Mouse (Mus musculus): ENCODE measurements around the gene Elmo1. TPM values are rescaled to one million over a fixed set of nuclear protein-coding genes. Genes with fewer than 3 reads are reported as not detected.

Elmo1 gene
- total and polyA plus RNA-seq, 2 experiments from 2014 or later, result 6.5 to 17.9 TPM

GRCm38 (mm10) chr13:20123975-20124374 lies 33.6 kb downstream of the Elmo1 start:
- Histone ChIP-seq H3K4me1 (ENCODE audit: control insufficient read depth, insufficient read depth) (no peaks in the 10 kb centered on the region), H3K27me3 (ENCODE audit: control insufficient read depth, insufficient read depth, low read length) (no peaks in the 10 kb centered on the region), H3K27ac (ENCODE audit: low read depth) (no peak overlapping the region), H3K4me3 (ENCODE audit: low read depth, low read length) (no peak overlapping the region), H3K4me2 (ENCODE audit: low read depth, low read length) (no peak overlapping the region), H3K9me3 (replicated peaks; ENCODE audit: control insufficient read depth, low read length) (no peaks in the 10 kb centered on the region), H3K36me3 (replicated peaks; ENCODE audit: control insufficient read depth, insufficient read depth, low read length) (no peaks in the 10 kb centered on the region), H3K9ac (replicated peaks; ENCODE audit: low read depth, low read length) (no peak overlapping the region)
- TF ChIP-seq EP300 (IDR thresholded peaks at IDR 0.05; ENCODE audit: low read depth) (no peak), CTCF (IDR thresholded peaks at IDR 0.05; ENCODE audit: low read depth) (no peak)
- 28% methylated on average over 3 of the region's 3 CpGs for WGBS
- DNase-seq (ENCODE audit: low spot score), result no peak
- ATAC-seq (ENCODE audit: insufficient read depth, low read depth), result no peak

GRCm38 (mm10) chr13:20124965-20125364 lies 34.6 kb downstream of the Elmo1 start:
- Histone ChIP-seq H3K27me3 (ENCODE audit: control insufficient read depth, insufficient read depth, low read length) (no peaks in the 10 kb centered on the region), H3K27ac (ENCODE audit: low read depth) (no peak overlapping the region), H3K4me1 (ENCODE audit: control insufficient read depth, insufficient read depth) (no peaks in the 10 kb centered on the region), H3K4me3 (ENCODE audit: low read depth, low read length) (no peak overlapping the region), H3K9me3 (replicated peaks; ENCODE audit: control insufficient read depth, low read length) (no peaks in the 10 kb centered on the region), H3K36me3 (replicated peaks; ENCODE audit: control insufficient read depth, insufficient read depth, low read length) (no peaks in the 10 kb centered on the region), H3K9ac (replicated peaks; ENCODE audit: low read depth, low read length) (no peak overlapping the region), H3K4me2 (ENCODE audit: low read depth, low read length) (no peak overlapping the region)
- 51% methylated on average over 7 of the region's 7 CpGs for WGBS
- DNase-seq (ENCODE audit: low spot score), result no peak
- no peak for ATAC-seq (ENCODE audit: insufficient read depth, low read depth)
- TF ChIP-seq CTCF (IDR thresholded peaks at IDR 0.05; ENCODE audit: low read depth) (no peak), EP300 (IDR thresholded peaks at IDR 0.05; ENCODE audit: low read depth) (no peak)

GRCm38 (mm10) chr13:20125845-20126244 lies 35.4 kb downstream of the Elmo1 start:
- H3K4me3 ChIP-seq (ENCODE audit: low read depth, low read length), result no peak overlapping the region
- no peak overlapping the region for H3K9ac ChIP-seq (replicated peaks; ENCODE audit: low read depth, low read length)
- no peak for ATAC-seq (ENCODE audit: insufficient read depth, low read depth)
- WGBS, result 85% methylated on average over 10 of the region's 10 CpGs
- H3K27me3 ChIP-seq (ENCODE audit: control insufficient read depth, insufficient read depth, low read length), result no peaks in the 10 kb centered on the region
- no peak overlapping the region for H3K4me2 ChIP-seq (ENCODE audit: low read depth, low read length)
- no peaks in the 10 kb centered on the region for H3K4me1 ChIP-seq (ENCODE audit: control insufficient read depth, insufficient read depth)
- no peak for DNase-seq (ENCODE audit: low spot score)
- no peak overlapping the region for H3K27ac ChIP-seq (ENCODE audit: low read depth)
- H3K36me3 ChIP-seq (replicated peaks; ENCODE audit: control insufficient read depth, insufficient read depth, low read length), result no peaks in the 10 kb centered on the region
- TF ChIP-seq CTCF (IDR thresholded peaks at IDR 0.05; ENCODE audit: low read depth) (no peak), EP300 (IDR thresholded peaks at IDR 0.05; ENCODE audit: low read depth) (no peak)
- H3K9me3 ChIP-seq (replicated peaks; ENCODE audit: control insufficient read depth, low read length), result no peaks in the 10 kb centered on the region

GRCm38 (mm10) chr13:20127553-20127952 lies 37.2 kb downstream of the Elmo1 start:
- no peaks in the 10 kb centered on the region for H3K36me3 ChIP-seq (replicated peaks; ENCODE audit: control insufficient read depth, insufficient read depth, low read length)
- WGBS, result 59% methylated on average over 4 of the region's 4 CpGs
- H3K4me1 ChIP-seq (ENCODE audit: control insufficient read depth, insufficient read depth), result no peaks in the 10 kb centered on the region
- no peak for TF ChIP-seq EP300 (IDR thresholded peaks at IDR 0.05; ENCODE audit: low read depth)
- TF ChIP-seq CTCF (IDR thresholded peaks at IDR 0.05; ENCODE audit: low read depth), result no peak
- ATAC-seq (ENCODE audit: insufficient read depth, low read depth) (no peak), DNase-seq (ENCODE audit: low spot score) (no peak)
- no peak overlapping the region for H3K27ac ChIP-seq (ENCODE audit: low read depth)
- H3K4me3 ChIP-seq (ENCODE audit: low read depth, low read length), result no peak overlapping the region
- H3K9me3 ChIP-seq (replicated peaks; ENCODE audit: control insufficient read depth, low read length), result no peaks in the 10 kb centered on the region
- no peak overlapping the region for H3K4me2 ChIP-seq (ENCODE audit: low read depth, low read length)
- no peaks in the 10 kb centered on the region for H3K27me3 ChIP-seq (ENCODE audit: control insufficient read depth, insufficient read depth, low read length)
- no peak overlapping the region for H3K9ac ChIP-seq (replicated peaks; ENCODE audit: low read depth, low read length)

- Histone ChIP-seq H3K4me1 (ENCODE audit: control insufficient read depth, insufficient read depth) (no peaks in the 10 kb centered on the region), H3K4me3 (ENCODE audit: low read depth, low read length) (no peak overlapping the region), H3K9ac (replicated peaks; ENCODE audit: low read depth, low read length) (no peak overlapping the region), H3K4me2 (ENCODE audit: low read depth, low read length) (no peak overlapping the region), H3K27me3 (ENCODE audit: control insufficient read depth, insufficient read depth, low read length) (no peaks in the 10 kb centered on the region), H3K9me3 (replicated peaks; ENCODE audit: control insufficient read depth, low read length) (no peaks in the 10 kb centered on the region), H3K36me3 (replicated peaks; ENCODE audit: control insufficient read depth, insufficient read depth, low read length) (no peaks in the 10 kb centered on the region), H3K27ac (ENCODE audit: low read depth) (no peak overlapping the region)
- TF ChIP-seq CTCF (IDR thresholded peaks at IDR 0.05; ENCODE audit: low read depth) (no peak), EP300 (IDR thresholded peaks at IDR 0.05; ENCODE audit: low read depth) (no peak)
- 56% methylated on average over 4 of the region's 4 CpGs for WGBS
- ATAC-seq (ENCODE audit: insufficient read depth, low read depth) (no peak), DNase-seq (ENCODE audit: low spot score) (no peak)
Measured at GRCm38 (mm10) chr13:20128097-20128496, 37.7 kb downstream of the Elmo1 start.

- H3K36me3 ChIP-seq (replicated peaks; ENCODE audit: control insufficient read depth, insufficient read depth, low read length), result no peaks in the 10 kb centered on the region
- H3K4me1 ChIP-seq (ENCODE audit: control insufficient read depth, insufficient read depth), result 0 out of 2 replicates have a peak, but pooled peaks cover 4% of the 10 kb centered on the region
- ATAC-seq (ENCODE audit: insufficient read depth, low read depth) (no peak), DNase-seq (ENCODE audit: low spot score) (no peak)
- no peaks in the 10 kb centered on the region for H3K9me3 ChIP-seq (replicated peaks; ENCODE audit: control insufficient read depth, low read length)
- H3K9ac ChIP-seq (replicated peaks; ENCODE audit: low read depth, low read length), result no peak overlapping the region
- H3K4me2 ChIP-seq (ENCODE audit: low read depth, low read length), result no peak overlapping the region
- no peaks in the 10 kb centered on the region for H3K27me3 ChIP-seq (ENCODE audit: control insufficient read depth, insufficient read depth, low read length)
- 73% methylated on average over 3 of the region's 3 CpGs for WGBS
- H3K4me3 ChIP-seq (ENCODE audit: low read depth, low read length), result no peak overlapping the region
- no peak overlapping the region for H3K27ac ChIP-seq (ENCODE audit: low read depth)
- TF ChIP-seq EP300 (IDR thresholded peaks at IDR 0.05; ENCODE audit: low read depth) (no peak), CTCF (IDR thresholded peaks at IDR 0.05; ENCODE audit: low read depth) (no peak)
Measured at GRCm38 (mm10) chr13:20130731-20131130, 40.3 kb downstream of the Elmo1 start.
